Mouse (Mus musculus) cerebellum, postnatal 10 days (tissue): Measurements from ENCODE around the gene Ccl17.

ENCODE experiments used
- DNase-seq, 2 experiments: peaks; one replicate each; pipeline ENCODE4 v3.0.0; 2021; ENCODE audit warnings: mixed read lengths in 2 of 2

Ccl17 gene

GRCm38 (mm10) chr8:94810153-94810552 is at the start of gene Ccl17:
TSS of gene Ccl17 (plus strand) at chr8:94810453.
- DNase-seq: no peak

- no peak for DNase-seq
These were observed 43.2 kb upstream of the Ccl17 start for GRCm38 (mm10) chr8:94767035-94767434.

GRCm38 (mm10) chr8:94770945-94771344 is 39.3 kb upstream of the Ccl17 start:
- DNase-seq: peak; percentile 71 to 72

GRCm38 (mm10) chr8:94771941-94772670 is 38.1 kb upstream of the Ccl17 start, which contains the start of gene Cx3cl1:
TSS of gene Cx3cl1 (plus strand) at chr8:94772009.
- peak; percentile 61 to 77 for DNase-seq

GRCm38 (mm10) chr8:94773048-94773447 is 37.2 kb upstream of the Ccl17 start:
- no peak for DNase-seq

GRCm38 (mm10) chr8:94773700-94774171 is 36.5 kb upstream of the Ccl17 start:
- no peak for DNase-seq

GRCm38 (mm10) chr8:94774601-94775000 is 35.7 kb upstream of the Ccl17 start:
- DNase-seq: no peak

GRCm38 (mm10) chr8:94776346-94776745 is 33.9 kb upstream of the Ccl17 start:
- no peak for DNase-seq

GRCm38 (mm10) chr8:94778036-94778435 is 32.2 kb upstream of the Ccl17 start:
- DNase-seq: no peak

GRCm38 (mm10) chr8:94778473-94778872 is 31.8 kb upstream of the Ccl17 start:
- DNase-seq: no peak

- no peak for DNase-seq
These were observed 31.2 kb upstream of the Ccl17 start for GRCm38 (mm10) chr8:94778895-94779533.

- no peak for DNase-seq
These were observed 30.5 kb upstream of the Ccl17 start for GRCm38 (mm10) chr8:94779534-94780294.

GRCm38 (mm10) chr8:94780491-94781154 is 29.6 kb upstream of the Ccl17 start:
- no peak for DNase-seq

- no peak for DNase-seq
These were observed 29.0 kb upstream of the Ccl17 start for GRCm38 (mm10) chr8:94781155-94781837.

GRCm38 (mm10) chr8:94781838-94782235 is 28.4 kb upstream of the Ccl17 start:
- no peak for DNase-seq

GRCm38 (mm10) chr8:94783890-94784289 is 26.4 kb upstream of the Ccl17 start:
- no peak for DNase-seq

GRCm38 (mm10) chr8:94785247-94785985 is 24.8 kb upstream of the Ccl17 start:
- DNase-seq: peak; percentile 50 to 51

GRCm38 (mm10) chr8:94785995-94786595 is 24.2 kb upstream of the Ccl17 start:
- DNase-seq: no peak

- peak in 1 of 2 experiments; percentile 26 for DNase-seq
These were observed 22.4 kb upstream of the Ccl17 start for GRCm38 (mm10) chr8:94787524-94788501.
